Comparison of ENCODE assay signal across 11 mouse cellular contexts in the genomic region with DNA sequence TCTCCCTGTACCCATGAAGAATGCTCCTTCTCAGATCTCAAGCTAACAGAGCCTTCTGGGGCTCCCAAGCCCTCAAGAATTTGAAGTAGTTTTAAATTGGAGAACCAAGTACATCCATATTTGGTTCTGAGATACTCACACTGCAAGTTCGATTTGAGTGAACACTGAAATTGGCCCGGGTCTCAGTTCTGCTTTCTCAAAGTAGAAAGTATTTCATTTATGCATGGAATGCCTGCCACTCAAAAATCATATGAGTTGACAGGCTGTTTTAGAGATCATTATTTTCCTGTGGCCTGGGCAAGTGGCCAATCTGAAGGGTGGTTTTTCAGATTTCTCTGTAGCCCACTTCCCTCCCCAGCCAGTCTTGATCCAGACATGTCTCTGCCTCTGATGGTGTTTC. TPM values are rescaled to one million over a fixed set of nuclear protein-coding genes. Genes with fewer than 3 reads are reported as not detected.
A peak's percentile ranks its signal among the peaks of the same experiment; 100 is the strongest.
DNase-seq lines count a peak whose midpoint lies in the region; ATAC-seq and TF ChIP-seq lines count a peak whose summit lies in the region.
"Had no signal": no experiment of that assay in that cellular context is flagged by ENCODE, and none has a peak within 500 bp of the region (broad histone marks: within the 10 kb centered on the region; RNA-seq: fewer than 3 reads in every experiment).

No protein-coding gene starts in this region.

- no peaks in the 10 kb centered on the region for H3K36me3 ChIP-seq in forebrain, embryonic 16.5 days (ENCODE audit: control insufficient read depth, insufficient read depth)
- H3K36me3 ChIP-seq in forebrain, embryonic 10.5 days (replicated peaks) = no peaks in the 10 kb centered on the region
- H3K36me3 ChIP-seq in heart, embryonic 13.5 days = no peaks in the 10 kb centered on the region
- no peaks in the 10 kb centered on the region for H3K36me3 ChIP-seq in midbrain, embryonic 14.5 days (ENCODE audit: control insufficient read depth, insufficient read depth, low read length)
- H3K36me3 ChIP-seq: lung, embryonic 15.5 days had no signal

- no peak overlapping the region for H3K9ac ChIP-seq in forebrain, embryonic 16.5 days (replicated peaks; ENCODE audit: low read depth, low read length)
- no peak overlapping the region for H3K9ac ChIP-seq in heart, embryonic 13.5 days
- H3K9ac ChIP-seq in midbrain, embryonic 14.5 days (replicated peaks; ENCODE audit: low read length) = no peak overlapping the region
- H3K9ac ChIP-seq: lung, embryonic 15.5 days had no signal

- H3K4me3 ChIP-seq in forebrain, embryonic 16.5 days (replicated peaks; ENCODE audit: low read length) = no peak overlapping the region
- H3K4me3 ChIP-seq in forebrain, embryonic 10.5 days = no peak overlapping the region
- H3K4me3 ChIP-seq in lung, adult 2 months (replicated peaks; ENCODE audit: extremely low read depth, low read depth, low read length) = no peak overlapping the region
- no peak overlapping the region for H3K4me3 ChIP-seq in heart, embryonic 13.5 days
- H3K4me3 ChIP-seq in midbrain, embryonic 14.5 days (replicated peaks; ENCODE audit: low read depth, low read length) = no peak overlapping the region
- H3K4me3 ChIP-seq: lung, embryonic 15.5 days had no signal

- 0 out of 2 replicates have a peak overlapping the region, but pooled peaks have one; percentile 18 for H3K27ac ChIP-seq in forebrain, embryonic 16.5 days (ENCODE audit: low read length)
- no peak overlapping the region for H3K27ac ChIP-seq in forebrain, embryonic 10.5 days
- peak overlapping the region; percentile 78 for H3K27ac ChIP-seq in heart, embryonic 13.5 days (replicated peaks)
- H3K27ac ChIP-seq in midbrain, embryonic 14.5 days (replicated peaks; ENCODE audit: low read depth, low read length) = no peak overlapping the region
- H3K27ac ChIP-seq: lung, embryonic 15.5 days had no signal

- no peak for TF ChIP-seq CTCF in lung, adult 2 months (IDR thresholded peaks at IDR 0.05; ENCODE audit: insufficient read depth, low read length)

- no peaks in the 10 kb centered on the region for H3K9me3 ChIP-seq in forebrain, embryonic 16.5 days (ENCODE audit: control insufficient read depth, low read length)
- H3K9me3 ChIP-seq in forebrain, embryonic 10.5 days = no peaks in the 10 kb centered on the region
- H3K9me3 ChIP-seq in heart, embryonic 13.5 days = no peaks in the 10 kb centered on the region
- no peaks in the 10 kb centered on the region for H3K9me3 ChIP-seq in midbrain, embryonic 14.5 days (ENCODE audit: control insufficient read depth, low read length)
- H3K9me3 ChIP-seq: lung, embryonic 15.5 days had no signal

- no peaks in the 10 kb centered on the region; the same call in 1 of the 2 replicates for H3K4me1 ChIP-seq in forebrain, embryonic 16.5 days (replicated peaks; ENCODE audit: control insufficient read depth, insufficient read depth, low read length)
- H3K4me1 ChIP-seq in forebrain, embryonic 10.5 days = no peaks in the 10 kb centered on the region
- H3K4me1 ChIP-seq in lung, adult 2 months (ENCODE audit: control insufficient read depth, insufficient read depth, low read length) = peaks cover 5% of the 10 kb centered on the region
- peaks cover 34% of the 10 kb centered on the region for H3K4me1 ChIP-seq in heart, embryonic 13.5 days
- H3K4me1 ChIP-seq in midbrain, embryonic 14.5 days (ENCODE audit: control insufficient read depth, insufficient read depth, low read length) = no peaks in the 10 kb centered on the region

- DNase-seq in forebrain, embryonic 10.5 days (ENCODE audit: extremely low spot score, low spot score) = no peak
- DNase-seq in lung, adult 18-20 months = peak; percentile 12 to 17
- no peak for DNase-seq in lung, adult 2 months
- no peak for DNase-seq in midbrain, embryonic 14.5 days
- DNase-seq in embryo, embryonic 10 days (ENCODE audit: low spot score) = no peak
- DNase-seq: cerebellum, postnatal 14 days had no signal

- ATAC-seq in forebrain, embryonic 16.5 days = 0 out of 2 replicates have a peak, but pooled peaks have one; percentile 23
- ATAC-seq in heart, embryonic 13.5 days (ENCODE audit: extremely low read depth, insufficient number of reproducible peaks, low FRiP score, low TSS enrichment) = no peak
- ATAC-seq in megakaryocyte progenitor cell, adult 5-6 weeks (replicated peaks; ENCODE audit: poor library complexity) = peak; percentile 31; the same call in 1 of the 2 replicates
- ATAC-seq in midbrain, embryonic 14.5 days (ENCODE audit: low FRiP score, low TSS enrichment) = no peak
- ATAC-seq: activated CD4-positive, CD25-positive, alpha-beta regulatory T cell, adult 4 months had no signal

- 62% methylated on average over 2 of the region's 2 CpGs for WGBS in forebrain, embryonic 16.5 days
- WGBS in forebrain, embryonic 10.5 days = 94% methylated on average over 2 of the region's 2 CpGs
- WGBS in lung, adult 2 months = 19% methylated on average over 2 of the region's 2 CpGs
- WGBS in heart, embryonic 13.5 days = 30% methylated on average over 2 of the region's 2 CpGs
- WGBS in midbrain, embryonic 14.5 days = 84% methylated on average over 2 of the region's 2 CpGs

- no peak overlapping the region for H3K4me2 ChIP-seq in forebrain, embryonic 16.5 days (ENCODE audit: low read length)
- 0 out of 2 replicates have a peak overlapping the region, but pooled peaks have one; percentile 13 for H3K4me2 ChIP-seq in heart, embryonic 13.5 days
- H3K4me2 ChIP-seq in midbrain, embryonic 14.5 days (ENCODE audit: low read length) = no peak overlapping the region
- H3K4me2 ChIP-seq: lung, embryonic 15.5 days had no signal

- no peaks in the 10 kb centered on the region for H3K27me3 ChIP-seq in forebrain, embryonic 16.5 days (replicated peaks; ENCODE audit: control insufficient read depth, insufficient read depth, low read length)
- H3K27me3 ChIP-seq in forebrain, embryonic 10.5 days (ENCODE audit: poor library complexity, severe bottlenecking) = no peaks in the 10 kb centered on the region
- no peaks in the 10 kb centered on the region for H3K27me3 ChIP-seq in heart, embryonic 13.5 days (replicated peaks)
- no peaks in the 10 kb centered on the region for H3K27me3 ChIP-seq in midbrain, embryonic 14.5 days (ENCODE audit: control insufficient read depth, insufficient read depth, low read length)
- H3K27me3 ChIP-seq: lung, embryonic 15.5 days had no signal

- TF ChIP-seq POLR2A in lung, adult 2 months (IDR thresholded peaks at IDR 0.05; ENCODE audit: borderline replicate concordance, extremely low read depth, low read depth, low read length) = no peak

RNA-seq across cellular contexts. Expression of gene Rasgrp3, which starts 36.7 kb away (rescaled TPM):
- 4.9 and 6.0 TPM in 2 replicates for polyA plus RNA-seq in forebrain, embryonic 16.5 days (2015; fragmentation: Nextera tagmentation; extraction: Ambion mirVana)
- 5.5 and 6.6 TPM in 2 replicates for polyA plus RNA-seq in forebrain, embryonic 10.5 days (2016; fragmentation: Nextera tagmentation; extraction: Ambion mirVana)
- 14.5 and 27.0 TPM in 2 replicates for polyA plus RNA-seq in lung, adult 2 months (2012; rRNA removed)
- polyA plus RNA-seq in heart, embryonic 13.5 days (2015; fragmentation: Nextera tagmentation; extraction: Ambion mirVana) = 15.6 and 15.7 TPM in 2 replicates
- total RNA-seq in megakaryocyte progenitor cell, adult 5-6 weeks (2015) = 0.12 and 0.20 TPM in 2 replicates
- total RNA-seq in megakaryocyte progenitor cell, adult 5-6 weeks (2017) = under 0.01 and 0.37 TPM in 2 replicates
- 2.6 and 8.4 TPM in 2 replicates for polyA plus RNA-seq in midbrain, embryonic 14.5 days (2014; fragmentation: Nextera tagmentation; extraction: Ambion mirVana)

Comparison
In these comparisons a context has a peak if more than half of its experiments do, and no peak if none do; other contexts are left out.
1. H3K27ac ChIP-seq: peak in forebrain, embryonic 16.5 days (single experiment) and heart, embryonic 13.5 days (single experiment); none in forebrain, embryonic 10.5 days (single experiment) and midbrain, embryonic 14.5 days (single experiment).
2. DNase-seq: peak in lung, adult 18-20 months (2 of 2); none in forebrain, embryonic 10.5 days (single experiment), lung, adult 2 months (single experiment), midbrain, embryonic 14.5 days (single experiment) and embryo, embryonic 10 days (single experiment).
3. ATAC-seq: peak in forebrain, embryonic 16.5 days (single experiment) and megakaryocyte progenitor cell, adult 5-6 weeks (single experiment); none in heart, embryonic 13.5 days (single experiment) and midbrain, embryonic 14.5 days (single experiment).